ENCODE assay signal across 17 mouse cellular contexts in genomic region chr11:60265271-60265985, GRCm38 (mm10). TPM values are rescaled to one million over a fixed set of nuclear protein-coding genes. Genes with fewer than 3 reads are reported as not detected.
A peak's percentile ranks its signal among the peaks of the same experiment; 100 is the strongest.
DNase-seq lines count a peak whose midpoint lies in the region; ATAC-seq and TF ChIP-seq lines count a peak whose summit lies in the region.
"Had no signal": no experiment of that assay in that cellular context is flagged by ENCODE, and none has a peak within 500 bp of the region (broad histone marks: within the 10 kb centered on the region; RNA-seq: fewer than 3 reads in every experiment).

No protein-coding gene starts in this region.

- H3K9ac ChIP-seq in heart, adult 2 months (ENCODE audit: low read depth, low read length): no peak overlapping the region
- H3K9ac ChIP-seq in liver, adult 2 months (ENCODE audit: low read depth, low read length): no peak overlapping the region
- H3K9ac ChIP-seq: embryonic facial prominence, embryonic 12.5 days; neural tube, embryonic 13.5 days had no signal

- no peak overlapping the region for H3K4me3 ChIP-seq in heart, adult 2 months
- no peak overlapping the region for H3K4me3 ChIP-seq in liver, adult 2 months (ENCODE audit: insufficient read depth, low read depth, low read length)
- H3K4me3 ChIP-seq: embryonic facial prominence, embryonic 12.5 days; forebrain, embryonic 10.5 days; heart, embryonic 10.5 days; left cerebral cortex, adult 2 months; neural tube, embryonic 13.5 days had no signal

- intact Hi-C loops in heart, adult 2 months (cut with DNase I): no loop called here

- TF ChIP-seq POLR2A in heart, adult 2 months (IDR thresholded peaks at IDR 0.05; ENCODE audit: insufficient read depth, low read depth, low read length): no peak
- TF ChIP-seq POLR2A in liver, adult 2 months (IDR thresholded peaks at IDR 0.05; ENCODE audit: extremely low read depth, insufficient read depth, low read length): no peak

- H3K36me3 ChIP-seq in heart, adult 2 months (ENCODE audit: control insufficient read depth, insufficient read depth, low read length): no peaks in the 10 kb centered on the region
- peaks cover 10% of the 10 kb centered on the region; the same call in 1 of the 2 replicates for H3K36me3 ChIP-seq in liver, adult 2 months (ENCODE audit: control insufficient read depth, insufficient read depth, low read length)
- H3K36me3 ChIP-seq: embryonic facial prominence, embryonic 12.5 days; forebrain, embryonic 10.5 days had no signal

- no peak overlapping the region for H3K27ac ChIP-seq in heart, adult 2 months
- no peak overlapping the region for H3K27ac ChIP-seq in liver, adult 2 months (replicated peaks; ENCODE audit: insufficient read depth, low read depth, low read length)
- H3K27ac ChIP-seq: embryonic facial prominence, embryonic 12.5 days; heart, embryonic 10.5 days; left cerebral cortex, adult 2 months had no signal

- H3K4me1 ChIP-seq in heart, adult 2 months (ENCODE audit: control insufficient read depth, insufficient read depth, low read length): no peaks in the 10 kb centered on the region; the same call in 1 of the 2 replicates
- no peaks in the 10 kb centered on the region; the same call in 1 of the 2 replicates for H3K4me1 ChIP-seq in liver, adult 2 months (ENCODE audit: control insufficient read depth, insufficient read depth, low read length)
- H3K4me1 ChIP-seq: embryonic facial prominence, embryonic 12.5 days had no signal

- no peaks in the 10 kb centered on the region for H3K27me3 ChIP-seq in heart, adult 2 months (ENCODE audit: control insufficient read depth, insufficient read depth, low read length)
- H3K27me3 ChIP-seq in liver, adult 2 months (ENCODE audit: control insufficient read depth, insufficient read depth, low read length): no peaks in the 10 kb centered on the region
- H3K27me3 ChIP-seq: embryonic facial prominence, embryonic 12.5 days; neural tube, embryonic 13.5 days had no signal

- H3K79me2 ChIP-seq in heart, adult 2 months (replicated peaks; ENCODE audit: control insufficient read depth, insufficient read depth, low read length): no peaks in the 10 kb centered on the region
- no peaks in the 10 kb centered on the region for H3K79me2 ChIP-seq in liver, adult 2 months (ENCODE audit: control insufficient read depth, insufficient read depth, low read length)

- no peak for DNase-seq in heart, adult 2 months
- no peak for DNase-seq in heart, adult 11 months
- DNase-seq in liver, adult 2 months (ENCODE audit: extremely low read depth, low read depth, low spot score): peak; percentile 46
- no peak for DNase-seq in liver
- peak; percentile 47 to 53 for DNase-seq in cerebellum, postnatal 10 days
- peak; percentile 58 for DNase-seq in thymus, postnatal 0 days (ENCODE audit: low spot score)
- DNase-seq in layer of hippocampus, adult 8-10 months (ENCODE audit: low spot score in 2 of 2): no peak
- DNase-seq: adrenal gland, postnatal 14 days; heart, postnatal 4 days; kidney, postnatal 14 days; right cerebral cortex, adult 18-20 months had no signal

- ATAC-seq in inflammation-experienced regulatory T-cells, adult 6 months: no peak

- TF ChIP-seq CTCF in heart, adult 2 months (IDR thresholded peaks at IDR 0.05): 0 out of 2 replicates have a peak, but pooled peaks have one; percentile 5
- no peak for TF ChIP-seq CTCF in liver, adult 2 months (IDR thresholded peaks at IDR 0.05; ENCODE audit: low read depth, low read length)

- no peak for TF ChIP-seq EP300 in heart, adult 2 months (IDR thresholded peaks at IDR 0.05; ENCODE audit: insufficient read depth, low read depth, low read length)

- WGBS in heart, adult 2 months: 87% methylated on average over 4 of the region's 4 CpGs
- 60% methylated on average over 4 of the region's 4 CpGs for WGBS in liver, adult 2 months

RNA-seq across cellular contexts. Expression of gene Srebf1, which starts 43.0 kb away (rescaled TPM):
- total RNA-seq in heart, adult 2 months (2021): 10 to 100 TPM; 25.3 to 35.4 TPM
- polyA plus RNA-seq in heart, adult 2 months (2012; rRNA removed): 42.6 and 54.0 TPM in 2 replicates
- total RNA-seq in liver, adult 2 months (2014; rRNA removed): 151 and 152 TPM in 2 replicates
- 477 and 580 TPM in 2 replicates for polyA plus RNA-seq in liver, adult 2 months (2012; rRNA removed)
- 82.6 and 100 TPM in 2 replicates for polyA plus RNA-seq in thymus, postnatal 0 days (2015; fragmentation: Nextera tagmentation; extraction: Ambion mirVana)
- 10 to 100 TPM; 21.7 to 26.7 (median 24.3) TPM for polyA plus RNA-seq in inflammation-experienced regulatory T-cells, adult 6 months (2017; shearing (Covaris generic))
- 100 to 1,000 TPM in 2 of 4 experiments, 10 to 100 TPM in 2; 84.3 to 119 (median 101) TPM for total RNA-seq in layer of hippocampus, adult 8-10 months (2022)

Comparison
In these comparisons a context has a peak if more than half of its experiments do, and no peak if none do; other contexts are left out.
1. DNase-seq: peak in liver, adult 2 months (single experiment), cerebellum, postnatal 10 days (2 of 2) and thymus, postnatal 0 days (single experiment); none in heart, adult 2 months (0 of 2), heart, adult 11 months (single experiment), liver (single experiment) and layer of hippocampus, adult 8-10 months (0 of 2).